Mouse (Mus musculus) stomach, postnatal 0 days (tissue): Measurements from ENCODE around the gene Rasl11b.

Experiments
- CTCF ChIP-seq: IDR thresholded peaks from 2 replicates; pipeline ENCODE4 v1.5.1; 2016; ENCODE audit warnings: antibody characterized with exemption, low read depth, mild to moderate bottlenecking, moderate library complexity
- EP300 ChIP-seq: optimal IDR thresholded peaks from 2 replicates; pipeline ENCODE3; 2016; ENCODE audit warnings: antibody characterized with exemption

GRCm38 (mm10) chr5:74164547-74164946 is 30.5 kb upstream of the Rasl11b start:
- TF ChIP-seq EP300: no peak
- TF ChIP-seq CTCF: no peak
